Mouse (Mus musculus) frontal cortex, postnatal 25 days (tissue): ENCODE measurements around the gene Olfr203.
"Not testable (repeated sequence)": the region's sequence is repeated elsewhere in the genome, so short reads cannot be mapped to it uniquely, and the experiment has no call there.

Source experiments
- DNase-seq, 2 experiments: peaks; one replicate each; pipeline ENCODE4 v3.0.0; 2022; ENCODE audit warnings: low spot score in 2 of 2

The Olfr203 gene

DNA sequence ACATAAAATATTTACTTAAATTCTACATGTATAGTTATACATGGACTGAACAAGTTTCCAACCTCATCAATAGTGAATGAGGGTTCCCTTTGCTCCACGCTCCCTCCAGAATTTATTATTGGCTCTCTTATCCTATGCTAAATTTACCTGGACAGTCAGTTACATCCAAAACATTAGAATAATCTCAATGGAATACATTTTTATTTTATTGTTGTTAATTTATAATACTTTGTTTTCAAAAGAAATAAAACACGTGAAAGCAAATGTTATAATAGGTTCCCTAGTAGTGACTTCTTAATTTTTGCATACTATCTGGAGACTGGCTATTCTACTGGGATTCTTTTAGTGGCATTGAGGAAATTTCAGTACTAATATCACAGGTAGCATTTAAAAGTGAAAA lies at the start of gene Olfr203:
Gene Olfr203 (plus strand): TSS at position 301 of the 400 bp plus-strand sequence.
- DNase-seq = no peak

DNA sequence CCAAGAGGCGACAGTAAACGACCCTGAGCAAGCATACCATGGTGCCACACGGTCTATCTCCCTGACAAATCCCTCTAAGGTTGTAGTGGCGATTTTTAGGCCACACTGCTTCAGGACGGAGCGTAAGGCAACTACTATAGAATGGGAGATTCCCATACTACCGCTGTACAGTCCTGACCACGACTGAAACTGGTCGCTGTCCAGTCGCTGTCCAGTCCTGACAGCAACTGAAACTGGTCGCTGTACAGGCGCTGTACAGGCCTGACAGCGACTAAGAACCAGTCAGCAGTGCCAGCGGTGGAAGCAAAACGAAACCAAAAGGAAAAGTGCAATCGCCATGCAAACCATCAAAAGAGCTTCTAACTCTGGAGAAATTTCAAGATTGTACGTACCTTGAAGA lies 49.0 kb upstream of the Olfr203 start:
- DNase-seq = no peak

DNA sequence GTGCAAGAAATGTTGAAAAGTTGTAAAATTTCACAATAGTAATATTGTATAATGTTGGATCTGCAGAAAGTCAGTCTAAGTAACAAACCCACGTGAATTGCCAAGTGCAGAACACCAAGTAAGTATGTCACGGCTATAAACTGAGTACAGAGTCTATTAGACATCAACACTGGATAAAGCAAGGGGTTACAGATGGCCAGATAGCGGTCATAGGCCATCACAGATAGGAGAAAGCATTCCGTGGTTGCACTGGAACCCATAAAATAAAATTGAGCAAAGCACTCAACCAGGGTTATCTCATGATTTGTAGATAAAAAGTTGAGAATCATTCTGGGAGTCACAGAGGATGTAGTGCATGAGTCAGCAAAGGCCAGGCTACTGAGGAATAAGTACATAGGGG lies 29.6 kb upstream of the Olfr203 start:
- not testable (repeated sequence) for DNase-seq

DNA sequence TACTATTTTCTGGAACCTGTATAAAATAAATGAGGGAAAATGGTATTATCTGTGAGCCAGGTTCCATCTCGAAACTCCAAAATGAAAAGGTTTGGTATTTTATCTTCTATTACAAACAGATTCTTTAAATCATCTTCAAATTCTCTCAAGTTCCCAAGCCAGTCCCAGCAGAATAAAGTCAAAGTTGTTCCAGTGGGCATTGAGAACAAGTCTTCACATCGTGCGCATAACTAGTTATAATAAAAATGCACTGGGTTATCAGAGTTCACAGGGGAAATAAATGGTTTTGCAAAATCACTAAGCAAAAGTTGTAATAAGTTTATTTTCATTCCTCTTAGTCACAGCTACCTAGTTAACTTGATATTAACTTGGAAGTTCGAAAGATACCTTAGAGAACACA lies 26.1 kb upstream of the Olfr203 start, which contains the start of gene Olfr201:
Gene Olfr201 (minus strand): TSS at position 101 of the 400 bp plus-strand sequence.
- DNase-seq = not testable (repeated sequence)

- no peak for DNase-seq
Observed at GRCm38 (mm10) chr16:59280542-59280941, 18.1 kb upstream of the Olfr203 start.

DNA sequence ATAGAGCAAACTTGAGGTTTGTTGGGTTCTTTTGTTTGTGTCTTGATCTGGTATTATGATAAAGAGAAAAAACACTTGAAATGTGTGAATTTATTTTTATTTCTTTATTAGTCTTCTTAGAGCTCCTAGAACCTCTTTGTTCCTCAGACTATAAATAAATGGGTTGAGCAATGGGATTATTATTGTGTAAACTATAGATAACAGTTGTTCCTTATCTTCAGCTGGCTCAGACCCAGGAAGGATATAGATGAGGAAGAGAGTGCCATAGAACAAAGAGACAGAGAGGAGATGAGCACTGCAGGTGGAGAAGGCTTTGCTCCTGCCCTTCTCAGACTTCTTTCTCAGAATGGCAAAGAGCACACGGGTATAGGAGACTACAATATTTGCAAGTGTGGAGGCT lies 15.2 kb upstream of the Olfr203 start:
- no peak for DNase-seq

DNA sequence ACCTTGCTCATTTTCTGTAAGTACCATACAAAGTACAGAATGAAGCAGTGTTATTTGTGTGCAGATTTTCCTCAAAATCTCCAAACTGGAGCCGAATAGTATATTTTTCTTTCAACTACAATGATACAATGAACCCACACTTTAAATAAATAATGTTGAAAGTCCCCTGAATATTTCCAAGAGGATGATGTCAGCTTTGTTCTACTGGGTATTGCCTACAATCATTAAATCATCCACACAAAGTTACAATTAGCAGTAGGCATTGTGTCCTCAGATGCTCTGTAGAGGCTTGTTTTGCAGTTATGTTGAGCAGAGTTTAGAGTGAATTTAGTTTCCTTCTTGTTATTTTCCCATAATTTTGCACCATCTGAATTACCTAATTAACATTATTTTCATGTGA lies 12.0 kb upstream of the Olfr203 start, which contains the start of gene Olfr202:
Gene Olfr202 (minus strand): TSS at position 101 of the 400 bp plus-strand sequence.
- no peak for DNase-seq

DNA sequence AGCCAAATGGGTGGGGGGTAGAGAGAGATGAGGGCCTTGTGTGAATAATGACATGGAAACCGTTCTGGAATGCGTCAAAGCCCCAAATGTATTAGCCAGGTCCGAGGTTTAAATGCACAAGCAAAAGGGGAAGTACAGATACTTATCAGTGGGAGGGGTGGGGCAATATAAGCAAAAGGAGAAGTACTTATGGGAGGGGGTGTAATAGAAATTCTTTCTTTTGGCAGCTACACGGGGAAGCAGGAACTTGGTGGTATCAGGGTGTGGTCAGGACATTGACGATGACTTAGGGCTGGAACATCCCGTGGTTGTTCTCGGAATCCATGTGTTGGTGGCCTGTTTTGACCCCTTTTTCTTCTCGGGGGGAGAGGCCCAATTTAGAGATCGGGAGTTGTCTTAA lies 11.1 kb upstream of the Olfr203 start:
- not testable (repeated sequence) for DNase-seq

DNA sequence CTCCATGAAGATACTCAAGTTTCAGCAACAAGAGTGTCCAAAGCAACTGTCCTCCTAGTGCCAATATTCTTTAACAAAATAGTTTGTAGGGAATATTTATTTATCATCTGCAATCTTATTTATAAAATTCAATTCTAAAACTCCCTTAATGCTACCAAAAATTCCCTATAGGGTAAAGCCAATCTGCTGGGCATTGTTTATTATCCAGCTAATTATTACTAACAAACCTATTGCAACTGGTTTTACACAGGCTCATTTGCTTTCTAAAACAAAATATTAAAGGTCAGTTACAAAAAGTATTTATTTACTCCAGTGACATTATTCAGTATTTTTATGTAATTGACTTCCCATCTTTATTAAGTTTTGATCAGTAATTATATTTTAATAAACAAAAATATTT lies 19.5 kb downstream of the Olfr203 start, which contains the start of gene Olfr204:
Gene Olfr204 (minus strand): TSS at position 101 of the 400 bp plus-strand sequence.
- no peak for DNase-seq

GRCm38 (mm10) chr16:59323262-59323661 lies 24.6 kb downstream of the Olfr203 start:
- not testable (repeated sequence) for DNase-seq

DNA sequence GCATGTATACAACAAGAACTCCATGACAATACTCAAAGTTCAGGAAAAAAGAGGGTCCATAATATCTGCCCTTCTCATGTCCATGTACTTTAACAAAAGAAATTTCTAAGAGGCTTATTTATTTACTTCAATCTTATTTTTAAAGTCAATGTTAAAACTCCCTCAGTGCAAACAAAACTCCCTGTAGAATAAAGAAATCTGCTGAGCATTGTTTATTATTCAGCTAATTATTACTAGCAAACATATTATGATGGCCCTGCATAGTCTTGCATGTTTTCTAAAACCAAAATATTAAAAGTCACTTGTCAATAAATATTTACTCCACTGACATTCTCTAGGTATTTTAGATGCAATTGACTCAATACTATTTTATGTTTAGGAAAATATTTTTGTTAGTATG lies 32.4 kb downstream of the Olfr203 start, which contains the start of gene Olfr205:
Gene Olfr205 (minus strand): TSS at position 101 of the 400 bp plus-strand sequence.
- DNase-seq = no peak

- no peak for DNase-seq
Observed at GRCm38 (mm10) chr16:59349146-59349545, 50.5 kb downstream of the Olfr203 start, which contains the start of gene Olfr206. Gene Olfr206 (minus strand): TSS chr16:59349246.
